8 mouse cellular contexts compared by ENCODE assay signal in the genomic region with DNA sequence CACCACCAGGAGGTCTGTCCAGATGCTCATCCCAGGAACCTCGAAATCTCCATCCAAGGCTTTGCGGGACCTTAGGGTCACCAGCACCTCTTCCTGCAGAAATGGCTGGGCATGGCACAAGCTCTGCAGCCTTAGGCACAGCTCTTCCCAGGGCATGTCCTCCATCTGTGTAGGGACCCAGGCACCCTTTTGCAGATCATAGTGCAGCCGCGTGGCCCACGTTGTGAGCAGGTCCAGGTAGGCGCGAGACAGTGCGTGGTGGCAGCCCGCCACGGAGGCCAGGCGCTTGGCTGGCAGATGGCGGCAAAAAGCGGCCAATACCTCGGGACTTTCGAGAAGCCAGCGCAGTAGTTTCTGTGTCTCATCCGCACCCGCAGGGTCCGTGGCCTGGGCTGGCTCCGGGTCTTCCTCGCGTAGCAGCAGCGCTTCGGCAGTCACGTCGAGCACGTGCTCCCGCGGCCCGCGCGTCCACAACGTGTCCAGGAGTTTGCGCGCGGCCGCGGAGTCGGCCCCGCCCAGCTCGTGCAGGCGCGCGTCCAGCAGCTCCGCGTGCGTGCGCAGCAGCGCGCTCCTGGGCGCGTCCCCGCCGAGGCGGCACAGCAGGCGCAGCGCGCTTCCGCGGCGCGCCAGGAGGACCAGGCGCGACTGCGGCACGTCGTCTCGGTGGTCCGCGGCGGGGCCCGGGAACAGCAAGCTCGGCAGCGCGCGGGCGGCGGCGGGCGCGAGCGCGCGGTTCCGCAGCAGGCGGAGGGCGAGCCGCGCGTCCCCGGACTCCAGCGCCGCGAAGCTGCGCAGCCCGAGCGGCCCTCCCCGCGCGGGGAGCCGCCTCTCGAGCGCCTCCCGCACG. TPM values are rescaled to one million over a fixed set of nuclear protein-coding genes. Genes with fewer than 3 reads are reported as not detected.
DNase-seq lines count a peak whose midpoint lies in the region; ATAC-seq and TF ChIP-seq lines count a peak whose summit lies in the region.

A gene (plus strand): TSS at position 766 of the 847 bp plus-strand sequence.

- no peak for TF ChIP-seq CTCF in bone marrow, adult 2 months (IDR thresholded peaks at IDR 0.05; ENCODE audit: control insufficient read depth, insufficient read depth, low read length)
- no peak for TF ChIP-seq CTCF in heart, adult 2 months (IDR thresholded peaks at IDR 0.05)

- H3K27ac ChIP-seq in bone marrow, adult 2 months (ENCODE audit: control insufficient read depth, insufficient read depth, low read depth, low read length, poor library complexity), result peak within 1 kb of the TSS; percentile 98
- peak within 1 kb of the TSS; percentile 98 for H3K27ac ChIP-seq in embryonic facial prominence, embryonic 14.5 days (replicated peaks; ENCODE audit: low read depth, low read length)
- H3K27ac ChIP-seq in heart, adult 2 months, result peak within 1 kb of the TSS; percentile 95
- peak within 1 kb of the TSS; percentile 99 for H3K27ac ChIP-seq in limb, embryonic 12.5 days
- peak within 1 kb of the TSS; percentile 98 for H3K27ac ChIP-seq in midbrain, embryonic 14.5 days (replicated peaks; ENCODE audit: low read depth, low read length)

- H3K4me1 ChIP-seq in bone marrow, adult 2 months (ENCODE audit: control insufficient read depth, insufficient read depth, low read length), result peaks cover 4% of the 10 kb centered on the region
- H3K4me1 ChIP-seq in embryonic facial prominence, embryonic 14.5 days (ENCODE audit: control insufficient read depth, insufficient read depth, low read length), result peaks cover 16% of the 10 kb centered on the region
- peaks cover 4% of the 10 kb centered on the region for H3K4me1 ChIP-seq in heart, adult 2 months (ENCODE audit: control insufficient read depth, insufficient read depth, low read length)
- H3K4me1 ChIP-seq in limb, embryonic 12.5 days (replicated peaks), result peaks cover 33% of the 10 kb centered on the region
- H3K4me1 ChIP-seq in midbrain, embryonic 14.5 days (ENCODE audit: control insufficient read depth, insufficient read depth, low read length), result peaks cover 31% of the 10 kb centered on the region

- H3K4me2 ChIP-seq in embryonic facial prominence, embryonic 14.5 days (ENCODE audit: low read depth, low read length), result peak within 1 kb of the TSS; percentile 84
- peak within 1 kb of the TSS; percentile 66 for H3K4me2 ChIP-seq in limb, embryonic 12.5 days
- peak within 1 kb of the TSS; percentile 77 for H3K4me2 ChIP-seq in midbrain, embryonic 14.5 days (ENCODE audit: low read length)

- H3K9me3 ChIP-seq in embryonic facial prominence, embryonic 14.5 days (ENCODE audit: control insufficient read depth, low read length), result no peaks in the 10 kb centered on the region
- no peaks in the 10 kb centered on the region for H3K9me3 ChIP-seq in limb, embryonic 12.5 days
- H3K9me3 ChIP-seq in midbrain, embryonic 14.5 days (ENCODE audit: control insufficient read depth, low read length), result no peaks in the 10 kb centered on the region

- peak; percentile 90 for ATAC-seq in embryonic facial prominence, embryonic 14.5 days (ENCODE audit: low read depth)
- peak; percentile 80 for ATAC-seq in limb, embryonic 12.5 days (ENCODE audit: insufficient number of reproducible peaks, insufficient read depth, low FRiP score, low TSS enrichment, low read depth)
- ATAC-seq in midbrain, embryonic 14.5 days (ENCODE audit: low FRiP score, low TSS enrichment), result peak; percentile 88

- TF ChIP-seq POLR2A in bone marrow, adult 2 months (IDR thresholded peaks at IDR 0.05; ENCODE audit: borderline replicate concordance, control insufficient read depth, low read depth, low read length), result 0 out of 2 replicates have a peak, but pooled peaks have one; percentile 59
- no peak; the same call in 1 of the 2 replicates for TF ChIP-seq POLR2A in heart, adult 2 months (IDR thresholded peaks at IDR 0.05; ENCODE audit: insufficient read depth, low read depth, low read length)

- H3K9ac ChIP-seq in embryonic facial prominence, embryonic 14.5 days (ENCODE audit: low read depth, low read length), result peak within 1 kb of the TSS; percentile 93
- H3K9ac ChIP-seq in heart, adult 2 months (ENCODE audit: low read depth, low read length), result peak within 1 kb of the TSS; percentile 90
- peak within 1 kb of the TSS; percentile 90 for H3K9ac ChIP-seq in limb, embryonic 12.5 days (replicated peaks)
- peak within 1 kb of the TSS; percentile 83 for H3K9ac ChIP-seq in midbrain, embryonic 14.5 days (replicated peaks; ENCODE audit: low read length)

- H3K36me3 ChIP-seq in embryonic facial prominence, embryonic 14.5 days (ENCODE audit: control insufficient read depth, insufficient read depth, low read length), result peaks cover 7% of the 10 kb centered on the region; the same call in 1 of the 2 replicates
- no peaks in the 10 kb centered on the region; the same call in 1 of the 2 replicates for H3K36me3 ChIP-seq in heart, adult 2 months (ENCODE audit: control insufficient read depth, insufficient read depth, low read length)
- peaks cover 23% of the 10 kb centered on the region for H3K36me3 ChIP-seq in limb, embryonic 12.5 days
- no peaks in the 10 kb centered on the region for H3K36me3 ChIP-seq in midbrain, embryonic 14.5 days (ENCODE audit: control insufficient read depth, insufficient read depth, low read length)

- 7% methylated on average over 91 of the region's 105 CpGs for WGBS in bone marrow, adult 2 months
- WGBS in embryonic facial prominence, embryonic 14.5 days, result 15% methylated on average over 40 of the region's 105 CpGs
- 6% methylated on average over 105 of the region's 105 CpGs for WGBS in heart, adult 2 months
- WGBS in limb, embryonic 12.5 days, result 7% methylated on average over 103 of the region's 105 CpGs
- 7% methylated on average over 92 of the region's 105 CpGs for WGBS in midbrain, embryonic 14.5 days

- peak within 1 kb of the TSS; percentile 95 for H3K4me3 ChIP-seq in bone marrow, adult 2 months (replicated peaks; ENCODE audit: control insufficient read depth, low read depth, low read length)
- peak within 1 kb of the TSS; percentile 80 for H3K4me3 ChIP-seq in embryonic facial prominence, embryonic 14.5 days (ENCODE audit: low read depth, low read length)
- peak within 1 kb of the TSS; percentile 82 for H3K4me3 ChIP-seq in heart, adult 2 months
- H3K4me3 ChIP-seq in limb, embryonic 12.5 days (replicated peaks), result peak within 1 kb of the TSS; percentile 66
- peak within 1 kb of the TSS; percentile 68 for H3K4me3 ChIP-seq in midbrain, embryonic 14.5 days (replicated peaks; ENCODE audit: low read depth, low read length)

- H3K27me3 ChIP-seq in embryonic facial prominence, embryonic 14.5 days (replicated peaks; ENCODE audit: control insufficient read depth, insufficient read depth, low read length), result no peaks in the 10 kb centered on the region
- H3K27me3 ChIP-seq in heart, adult 2 months (ENCODE audit: control insufficient read depth, insufficient read depth, low read length), result no peaks in the 10 kb centered on the region
- H3K27me3 ChIP-seq in limb, embryonic 12.5 days, result no peaks in the 10 kb centered on the region
- no peaks in the 10 kb centered on the region for H3K27me3 ChIP-seq in midbrain, embryonic 14.5 days (ENCODE audit: control insufficient read depth, insufficient read depth, low read length)

- TF ChIP-seq EP300 in heart, adult 2 months (IDR thresholded peaks at IDR 0.05; ENCODE audit: insufficient read depth, low read depth, low read length), result no peak

- DNase-seq in A20 (ENCODE audit: low read depth, low spot score), result peak; percentile 82
- DNase-seq in embryonic facial prominence, embryonic 14.5 days (ENCODE audit: low spot score), result peak; percentile 93
- peak; percentile 95 for DNase-seq in heart, adult 2 months
- DNase-seq in kidney, adult 8-10 months, result peak; percentile 84 to 88
- DNase-seq in midbrain, embryonic 14.5 days, result peak; percentile 96
- DNase-seq in spleen, adult 12 weeks (ENCODE audit: low spot score), result peak; percentile 85

- no peaks in the 10 kb centered on the region for H3K79me2 ChIP-seq in heart, adult 2 months (replicated peaks; ENCODE audit: control insufficient read depth, insufficient read depth, low read length)

- intact Hi-C loops in heart, adult 2 months (cut with DNase I), result loop anchor here (2.0 to 5.0 kb wide), 3 partner anchors 17 to 111 kb away; no protein-coding TSS in a partner anchor

RNA-seq across cellular contexts. Expression of the gene that starts here (rescaled TPM):
- 3.2 and 5.4 TPM in 2 replicates for polyA plus RNA-seq in bone marrow, adult 2 months (2011; ENCODE audit: insufficient read depth, insufficient read length, low replicate concordance, missing spikeins)
- polyA plus RNA-seq in embryonic facial prominence, embryonic 14.5 days (2014; fragmentation: Nextera tagmentation; extraction: Ambion mirVana), result 53.9 and 66.8 TPM in 2 replicates
- 1 to 10 TPM; 4.3 TPM for total RNA-seq in heart, adult 2 months (2021)
- 2.3 and 4.9 TPM in 2 replicates for polyA plus RNA-seq in heart, adult 2 months (2012; rRNA removed)
- 176 and 179 TPM in 2 replicates for polyA plus RNA-seq in limb, embryonic 12.5 days (2016; fragmentation: Nextera tagmentation; extraction: Ambion mirVana)
- 13.8 and 20.9 TPM in 2 replicates for polyA plus RNA-seq in midbrain, embryonic 14.5 days (2014; fragmentation: Nextera tagmentation; extraction: Ambion mirVana)

Comparison
In these comparisons a context has a peak if more than half of its experiments do, and no peak if none do; other contexts are left out.
1. Peak in every context shown above with its lines: DNase-seq, ATAC-seq, H3K4me3 ChIP-seq and H3K27ac ChIP-seq.